Mouse (Mus musculus): ENCODE measurements around the gene Cdh18.
"Not testable (repeated sequence)": the region's sequence is repeated elsewhere in the genome, so short reads cannot be mapped to it uniquely, and the experiment has no call there.

The Cdh18 gene

DNA sequence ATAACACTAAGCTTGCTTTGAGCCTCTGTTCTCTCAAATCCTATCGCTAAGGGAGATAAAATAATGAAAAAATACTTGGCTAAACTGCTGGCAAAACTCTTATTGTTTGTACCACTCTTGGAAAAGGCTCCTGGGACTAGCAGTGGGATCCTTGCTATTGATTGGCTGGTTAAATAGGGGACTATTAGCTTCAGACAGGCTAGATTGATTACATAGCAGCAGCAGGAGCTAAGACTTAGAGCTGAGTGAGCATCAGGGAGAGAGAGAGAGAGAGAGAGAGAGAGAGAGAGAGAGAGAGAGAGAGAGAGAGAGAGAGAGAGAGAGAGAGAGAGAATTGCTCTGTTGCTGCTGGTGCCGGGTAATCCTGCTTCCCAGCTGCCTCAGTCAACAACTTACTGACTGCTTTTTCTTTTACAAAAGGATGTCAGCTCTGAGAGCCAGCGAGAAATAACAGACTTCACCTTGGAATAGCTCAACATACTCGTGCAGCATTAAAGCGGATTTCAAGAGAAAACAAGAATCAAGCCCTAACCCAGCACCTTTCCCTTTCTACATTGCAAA lies at the start of gene Cdh18:
Gene Cdh18, plus strand, starts transcription at position 312 of the 561 bp plus-strand sequence.
- DNase-seq (ENCODE audit: low read depth, low spot score) = no peak

DNA sequence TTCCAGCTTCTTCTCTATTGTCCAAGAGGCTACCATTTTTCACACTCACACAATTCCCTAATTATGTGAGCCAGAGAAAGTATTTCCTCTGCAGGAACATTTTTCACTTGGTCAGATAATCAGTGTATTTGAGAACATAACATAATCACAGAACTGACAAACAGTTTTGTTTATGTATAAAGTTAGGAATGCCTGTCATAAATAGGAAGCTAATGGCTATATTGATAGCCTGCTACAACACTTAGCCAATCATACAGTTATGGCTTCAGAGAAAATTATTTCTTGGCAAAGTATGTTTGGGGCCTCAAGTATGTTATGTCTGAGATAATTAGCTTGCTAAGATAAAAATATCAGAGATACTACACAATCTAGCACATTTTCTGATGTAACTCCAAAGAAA lies 37.6 kb upstream of the Cdh18 start:
- no peak for DNase-seq (ENCODE audit: low read depth, low spot score)

DNA sequence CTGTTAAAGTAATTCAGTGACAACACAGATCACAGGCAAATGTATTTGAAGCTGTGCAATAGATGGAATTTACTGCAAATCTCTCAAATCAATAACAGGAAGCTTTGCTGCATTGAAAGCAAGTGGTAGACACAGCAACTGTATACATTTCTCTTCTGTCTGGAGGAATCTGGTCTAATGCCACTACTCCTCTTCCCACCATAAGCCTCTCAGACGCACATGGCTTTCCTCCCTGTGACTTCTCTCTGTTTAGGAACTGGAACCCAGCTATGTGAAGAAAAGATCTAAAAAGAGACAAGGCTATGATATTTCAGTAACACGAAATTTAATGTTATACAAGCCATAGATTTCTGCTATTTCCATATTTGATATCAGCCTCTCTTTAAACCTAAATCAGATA lies 13.0 kb upstream of the Cdh18 start:
- no peak for DNase-seq (ENCODE audit: low read depth, low spot score)

DNA sequence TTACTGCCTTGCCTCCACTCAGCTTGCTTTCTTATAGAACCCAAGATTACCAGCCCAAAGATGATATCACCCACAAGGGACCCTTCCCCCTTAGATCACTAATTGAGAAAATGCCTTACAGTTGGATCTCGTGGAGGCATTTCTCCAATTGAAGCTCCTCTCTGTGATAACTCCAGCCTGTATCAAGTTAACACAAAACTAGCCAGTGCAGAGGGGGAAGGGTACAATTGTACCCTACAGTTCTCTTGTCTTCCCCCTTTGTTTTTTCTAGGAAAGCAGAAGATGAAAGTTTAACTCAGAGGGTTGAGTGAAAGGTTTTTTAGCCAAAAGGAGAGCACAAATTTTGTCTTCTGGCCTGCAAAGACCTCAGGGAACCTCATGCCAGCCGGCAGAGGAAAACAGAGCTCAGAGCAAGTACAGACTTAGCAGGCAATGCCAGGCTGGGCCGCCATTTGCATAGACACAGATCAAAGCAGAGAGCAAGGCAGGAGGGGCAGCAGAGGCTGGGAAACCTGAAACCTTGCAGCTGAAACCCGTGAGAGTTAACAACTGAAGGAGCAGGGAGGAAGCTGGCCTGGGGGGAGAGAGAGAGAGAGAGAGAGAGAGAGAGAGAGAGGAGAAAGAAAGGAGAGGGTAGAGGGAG lies 29.3 kb downstream of the Cdh18 start:
- DNase-seq (ENCODE audit: low read depth, low spot score) = no peak

DNA sequence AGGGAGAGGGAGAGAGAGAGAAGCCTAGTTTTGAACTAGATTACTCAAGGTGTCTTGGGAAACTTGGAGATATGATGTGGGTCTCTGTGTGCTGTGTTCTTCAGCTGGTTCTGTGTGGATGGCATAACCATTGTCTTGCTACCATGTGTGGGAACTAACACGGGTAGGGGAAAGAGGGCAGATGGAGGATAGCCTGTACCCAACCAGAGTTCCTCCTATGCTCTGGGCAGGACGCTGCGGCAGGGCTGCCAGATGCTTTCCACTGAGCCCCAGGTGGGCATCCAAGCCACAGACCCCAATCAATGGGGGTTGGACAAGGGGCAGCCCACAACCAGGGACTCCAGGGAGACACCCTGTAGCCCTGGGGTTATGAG lies 29.8 kb downstream of the Cdh18 start:
- DNase-seq (ENCODE audit: low read depth, low spot score) = no peak

DNA sequence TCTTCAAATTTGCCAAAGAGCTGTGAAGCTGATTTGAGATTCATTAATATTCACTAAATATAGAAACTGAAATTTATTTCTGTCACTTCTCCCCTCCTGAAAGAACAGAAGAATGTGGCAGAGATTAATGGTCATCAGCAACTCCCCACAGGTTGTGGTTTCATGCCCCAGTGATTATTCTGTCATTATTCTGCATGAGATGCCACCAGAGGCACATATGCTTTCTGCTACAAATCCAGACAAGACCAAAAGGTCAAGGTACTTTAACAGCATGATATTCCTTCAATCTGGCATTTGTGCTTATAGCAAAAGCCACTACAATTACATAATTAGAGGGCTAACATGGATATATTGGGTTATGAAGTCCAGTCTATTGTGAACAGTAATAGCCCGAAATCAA lies 35.8 kb downstream of the Cdh18 start:
- no peak for DNase-seq (ENCODE audit: low read depth, low spot score)

DNA sequence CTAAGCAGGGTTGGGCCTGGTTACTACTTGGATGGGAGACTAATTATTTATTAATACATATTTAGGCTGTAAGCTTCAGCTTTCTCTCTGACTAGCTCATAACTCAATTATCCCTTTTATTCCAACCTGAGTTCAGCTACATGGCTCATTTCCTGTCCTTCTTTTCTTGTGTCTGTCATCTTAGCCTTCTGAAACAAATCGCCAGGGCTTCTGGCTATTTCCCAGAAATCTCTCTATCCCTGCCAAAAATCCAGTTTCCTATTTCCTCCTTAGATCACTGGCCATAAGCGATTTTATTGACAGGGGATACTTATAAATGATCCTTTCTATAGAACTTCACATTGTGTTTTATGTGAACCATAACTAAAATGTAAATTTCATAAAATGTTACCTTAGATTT lies 167.6 kb downstream of the Cdh18 start:
- DNase-seq (ENCODE audit: low read depth, low spot score) = no peak

DNA sequence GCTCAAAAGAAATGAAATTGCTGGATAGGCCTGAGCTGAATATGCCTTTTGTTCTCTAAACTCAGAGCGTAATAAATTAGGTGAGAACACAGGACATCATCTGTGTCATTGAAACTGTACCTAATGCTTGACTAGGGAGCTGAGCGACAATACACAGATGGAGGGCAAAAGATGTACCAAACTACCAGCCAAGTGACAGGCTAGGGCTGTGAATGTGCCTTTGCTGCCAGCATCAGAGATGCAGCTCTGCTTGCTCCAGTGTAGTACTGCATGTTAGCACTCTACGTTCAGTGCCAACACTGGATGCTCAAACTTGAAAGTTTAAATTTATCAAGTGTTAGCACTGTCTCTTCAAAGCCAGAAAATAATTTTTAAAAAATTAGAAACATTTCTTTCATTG lies 168.9 kb downstream of the Cdh18 start:
- DNase-seq (ENCODE audit: low read depth, low spot score) = no peak

DNA sequence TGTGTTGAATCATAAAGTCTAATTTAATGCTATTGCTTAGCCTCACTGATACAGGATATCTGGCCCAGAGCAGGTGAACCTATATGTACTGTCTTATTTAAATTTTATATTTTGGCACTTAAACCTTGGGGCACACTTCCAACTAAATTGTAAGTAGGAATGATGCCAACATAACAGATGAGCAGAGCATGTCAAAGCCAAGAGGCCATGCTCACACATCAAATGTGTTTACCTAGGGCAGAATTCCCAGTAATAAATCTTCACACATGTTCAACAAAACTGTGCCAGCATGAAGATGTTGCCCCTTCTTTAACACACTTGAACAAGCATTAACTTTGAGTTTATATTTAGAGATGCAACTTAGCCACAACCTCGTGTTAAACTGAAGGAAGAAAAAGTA lies 177.8 kb downstream of the Cdh18 start:
- DNase-seq (ENCODE audit: low read depth, low spot score) = no peak

DNA sequence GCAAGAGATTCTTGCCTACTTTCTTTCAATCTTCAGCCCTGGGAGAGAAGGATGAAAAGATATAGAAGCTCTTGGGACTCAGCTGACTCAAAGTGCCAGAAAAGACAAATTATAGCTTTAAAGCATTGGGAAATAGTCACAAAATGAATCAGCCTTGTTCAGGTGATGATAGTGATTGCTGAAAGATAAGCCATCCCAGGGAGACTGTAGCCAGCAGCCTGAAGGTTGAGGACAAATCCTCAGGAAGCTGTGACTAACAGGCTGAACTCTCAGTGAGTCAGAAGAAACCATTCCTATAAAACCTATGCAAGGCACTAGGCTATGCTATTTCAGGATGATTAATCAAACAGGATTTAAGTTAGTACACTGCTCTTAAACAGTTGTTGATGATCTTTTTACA lies 184.2 kb downstream of the Cdh18 start:
- no peak for DNase-seq (ENCODE audit: low read depth, low spot score)

DNA sequence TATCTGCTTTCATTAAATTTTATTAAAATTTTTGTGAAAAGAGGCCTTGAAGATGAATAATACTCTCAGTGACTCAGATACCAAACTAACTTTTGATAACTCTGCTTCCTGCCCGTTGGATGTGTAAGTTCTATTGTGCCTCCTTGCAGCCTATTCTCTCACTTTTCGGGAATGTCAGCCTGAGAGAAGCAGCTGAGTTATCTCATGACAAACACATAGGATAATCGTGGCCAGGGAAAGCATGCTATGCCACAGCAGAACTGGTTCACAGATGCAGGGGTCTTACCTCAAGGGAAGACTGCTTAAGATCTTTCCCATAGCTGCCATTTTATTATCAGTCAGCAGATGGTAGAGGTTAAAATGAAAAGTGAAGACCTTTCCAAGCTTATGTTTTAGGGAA lies 187.3 kb downstream of the Cdh18 start:
- DNase-seq (ENCODE audit: low read depth, low spot score) = no peak

DNA sequence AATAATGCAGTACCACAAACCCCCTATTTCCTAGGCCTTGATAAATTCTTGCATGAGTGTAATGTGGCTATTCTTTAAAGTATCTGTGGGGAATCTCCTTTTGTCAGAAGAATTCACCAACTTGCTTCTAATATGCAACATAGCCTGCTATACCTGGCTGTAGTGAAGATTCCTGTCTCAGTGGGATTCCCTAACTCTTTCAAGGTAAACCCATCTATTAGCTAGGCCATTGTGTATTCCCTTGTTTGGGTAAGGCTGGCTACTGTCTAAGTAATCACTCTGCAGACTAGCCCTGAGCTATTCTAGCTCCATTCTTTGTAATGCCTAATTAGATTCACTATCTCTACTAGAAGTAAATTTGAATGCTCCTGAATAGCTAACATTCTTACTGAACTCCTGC lies 212.4 kb downstream of the Cdh18 start:
- not testable (repeated sequence) for DNase-seq (ENCODE audit: low read depth, low spot score)

DNA sequence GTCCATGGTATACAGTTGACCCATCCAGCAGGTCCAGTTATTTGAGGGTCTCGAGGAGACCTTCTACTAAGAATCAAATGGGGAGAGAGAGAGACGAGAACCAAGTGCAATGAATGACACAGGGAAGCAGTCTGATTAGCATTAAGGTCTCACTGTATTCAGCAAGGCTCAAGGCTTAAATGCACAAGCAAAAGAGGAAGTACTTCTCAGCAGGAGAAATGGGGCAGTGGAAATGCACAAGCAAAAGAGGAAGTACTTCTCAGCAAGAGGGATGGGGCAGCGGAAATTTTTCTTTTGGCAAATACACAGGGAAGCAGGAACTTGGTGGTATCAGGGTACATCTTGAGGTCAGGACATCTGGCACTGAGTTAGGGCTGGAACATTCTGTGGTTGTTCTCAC lies 217.8 kb downstream of the Cdh18 start:
- not testable (repeated sequence) for DNase-seq (ENCODE audit: low read depth, low spot score)

DNA sequence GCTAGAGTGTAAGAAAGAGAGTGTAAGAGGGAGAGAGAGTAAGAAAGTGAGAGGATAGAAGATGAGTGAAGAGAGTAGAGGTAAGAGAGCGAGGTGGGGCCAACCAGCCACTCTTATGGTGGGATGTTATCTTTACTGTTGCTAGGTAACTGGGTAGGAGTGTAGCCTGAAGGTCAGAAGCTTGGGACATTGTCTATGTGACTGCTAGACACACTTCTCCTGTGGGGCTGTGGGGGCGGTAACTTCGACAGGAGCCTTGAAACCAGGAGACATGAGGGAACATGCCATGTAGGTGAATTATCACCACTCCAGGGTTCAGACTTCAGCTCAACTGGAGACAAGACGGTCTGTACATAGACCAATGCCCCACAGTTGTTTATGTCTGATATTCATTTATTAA lies 227.5 kb downstream of the Cdh18 start:
- no peak for DNase-seq (ENCODE audit: low read depth, low spot score)

DNA sequence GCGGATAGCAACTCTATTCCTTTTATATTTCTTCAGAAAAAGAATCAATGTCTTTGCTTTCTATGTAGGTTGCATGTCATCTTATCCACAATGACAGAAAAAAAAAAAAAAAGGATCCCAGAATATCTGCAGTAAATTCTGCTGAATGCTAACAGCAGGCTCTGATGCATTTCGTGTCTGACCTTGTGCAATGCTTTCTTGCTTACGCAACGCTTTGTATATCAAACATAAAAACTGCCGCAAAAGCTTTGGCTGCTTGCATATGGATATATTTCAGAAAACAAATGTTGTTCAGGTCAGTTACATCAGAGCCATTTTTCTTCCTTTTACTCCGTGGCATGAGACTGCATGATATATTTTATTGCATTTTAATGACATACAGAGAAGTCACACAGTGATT lies 240.9 kb downstream of the Cdh18 start:
- DNase-seq (ENCODE audit: low read depth, low spot score) = no peak

DNA sequence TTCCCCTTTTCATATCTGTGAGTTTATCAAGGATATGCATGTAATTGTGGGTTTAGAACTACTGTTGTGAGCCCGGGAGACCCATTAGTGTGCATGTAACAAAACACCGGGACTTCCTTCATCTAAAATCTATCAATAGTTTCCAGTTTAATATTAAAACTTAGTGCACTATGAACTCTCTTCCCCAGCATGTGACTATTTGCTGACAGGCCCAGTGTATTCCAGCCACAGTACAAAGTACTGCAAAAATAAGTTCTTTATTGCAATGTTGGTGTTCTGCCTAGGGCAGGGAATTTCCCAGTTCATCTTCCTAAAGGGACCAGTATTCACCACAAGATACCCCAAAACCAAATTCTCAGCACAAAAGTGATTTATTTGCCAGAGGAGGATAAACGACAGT lies 243.0 kb downstream of the Cdh18 start:
- no peak for DNase-seq (ENCODE audit: low read depth, low spot score)

DNA sequence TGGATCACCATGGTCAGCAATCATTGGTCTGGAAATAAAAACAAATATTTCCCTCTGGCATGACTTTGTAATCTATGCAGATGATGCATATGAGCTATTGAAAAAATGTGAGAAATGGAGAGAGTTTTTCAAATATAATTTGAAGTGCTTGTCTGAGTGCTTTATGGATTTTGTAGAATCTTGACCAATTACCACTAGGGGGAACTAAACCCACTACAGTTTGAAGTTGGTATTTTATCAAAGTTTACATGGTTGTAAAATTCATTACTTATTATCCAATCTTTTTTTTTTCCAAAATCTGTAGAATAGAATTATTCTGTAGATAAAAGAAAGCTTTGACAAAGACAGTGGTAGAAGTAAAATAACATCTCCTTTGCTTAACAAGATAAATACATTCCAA lies 284.3 kb downstream of the Cdh18 start:
- DNase-seq (ENCODE audit: low read depth, low spot score) = no peak

DNA sequence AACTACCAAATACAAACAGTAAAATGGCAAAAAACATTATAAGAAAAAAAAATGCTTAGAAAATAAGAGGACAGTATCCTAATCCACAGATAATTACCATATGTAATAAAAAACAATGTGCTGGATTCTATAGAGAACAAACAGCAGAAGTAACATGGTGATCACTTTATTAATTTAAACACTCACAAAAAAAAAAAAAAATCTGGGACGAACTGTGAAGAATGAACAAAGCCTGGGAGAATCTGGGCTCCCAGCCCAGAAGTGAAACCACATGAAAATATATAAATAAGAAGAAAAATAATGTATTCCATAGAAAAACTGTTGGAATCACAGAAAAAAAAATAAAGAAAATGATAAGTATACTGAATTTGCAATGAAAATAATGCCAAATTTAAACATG lies 288.4 kb downstream of the Cdh18 start:
- DNase-seq (ENCODE audit: low read depth, low spot score) = no peak

DNA sequence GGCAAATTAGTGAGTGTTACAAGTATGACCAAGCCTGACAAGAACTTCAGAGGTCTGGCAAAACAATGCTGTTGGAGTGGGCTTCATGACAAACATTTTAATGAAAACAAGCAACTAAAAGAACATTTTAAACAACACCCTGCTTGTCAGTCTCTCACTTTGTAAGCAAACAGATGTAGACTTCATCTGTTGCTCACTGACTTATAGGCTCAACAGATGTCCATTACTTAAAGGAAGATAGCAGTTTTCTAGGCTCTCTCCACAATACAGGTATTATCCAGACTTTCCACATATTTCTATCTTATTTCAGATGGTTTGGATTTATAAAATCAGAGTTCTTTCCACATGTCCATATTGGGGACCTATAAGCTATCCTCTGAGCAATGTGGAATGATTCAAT lies 308.9 kb downstream of the Cdh18 start:
- no peak for DNase-seq (ENCODE audit: low read depth, low spot score)

DNA sequence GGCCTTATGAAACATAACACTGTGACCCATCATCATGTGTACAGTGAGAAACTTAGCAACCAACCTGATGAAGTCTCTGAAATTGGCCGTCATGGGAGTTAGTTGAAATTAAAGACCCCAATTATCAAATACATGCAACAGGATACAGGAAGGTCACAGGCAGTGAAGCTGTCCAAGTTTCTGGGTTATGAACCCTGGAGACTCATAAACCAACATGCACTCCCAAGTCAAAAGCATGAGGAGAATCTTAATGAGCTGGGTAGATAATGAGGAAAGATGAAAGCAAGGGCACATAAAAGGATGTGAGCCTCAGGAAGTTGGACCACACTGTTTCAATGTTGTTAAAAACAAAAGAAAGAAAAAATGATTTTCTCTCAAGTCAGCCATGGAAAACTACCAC lies 321.9 kb downstream of the Cdh18 start:
- no peak for DNase-seq (ENCODE audit: low read depth, low spot score)

DNA sequence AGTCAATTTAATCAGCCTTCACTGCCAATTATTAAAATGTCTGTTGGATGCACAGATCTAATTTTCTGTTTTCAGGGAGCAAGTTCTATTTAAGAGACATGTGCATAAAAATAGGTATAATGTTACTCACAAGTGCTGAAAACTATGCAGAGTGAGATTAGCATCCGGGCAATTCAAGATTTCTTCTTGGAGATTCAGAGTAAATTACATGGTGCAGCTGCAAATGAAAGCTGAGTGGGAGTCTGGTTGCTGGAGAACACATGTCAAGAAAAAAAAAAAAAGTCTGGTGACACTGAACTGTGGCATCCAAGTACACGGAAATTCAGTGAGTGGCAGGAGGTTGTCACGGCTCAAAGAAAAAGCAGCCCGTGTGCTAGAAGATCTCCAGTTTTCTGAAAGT lies 348.9 kb downstream of the Cdh18 start:
- no peak for DNase-seq (ENCODE audit: low read depth, low spot score)

DNA sequence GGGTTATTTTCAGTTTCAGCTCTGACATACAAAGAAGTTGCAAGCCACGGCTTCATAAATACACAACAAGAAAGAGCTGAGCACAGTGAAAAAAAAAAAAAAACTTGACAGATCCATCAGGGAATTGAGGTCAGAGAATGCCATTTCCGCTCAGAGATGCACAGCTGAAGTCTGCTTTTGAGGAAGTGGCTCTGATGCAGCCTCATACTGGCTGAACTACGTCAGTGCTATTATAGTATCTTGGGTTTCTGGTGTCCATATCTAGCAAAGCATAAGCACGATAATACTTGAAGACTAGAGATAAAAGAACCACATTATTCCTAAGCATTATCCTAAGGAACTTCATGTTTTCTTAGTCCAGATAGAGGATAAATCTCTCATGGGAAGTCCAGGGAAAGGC lies 349.4 kb downstream of the Cdh18 start:
- no peak for DNase-seq (ENCODE audit: low read depth, low spot score)

DNA sequence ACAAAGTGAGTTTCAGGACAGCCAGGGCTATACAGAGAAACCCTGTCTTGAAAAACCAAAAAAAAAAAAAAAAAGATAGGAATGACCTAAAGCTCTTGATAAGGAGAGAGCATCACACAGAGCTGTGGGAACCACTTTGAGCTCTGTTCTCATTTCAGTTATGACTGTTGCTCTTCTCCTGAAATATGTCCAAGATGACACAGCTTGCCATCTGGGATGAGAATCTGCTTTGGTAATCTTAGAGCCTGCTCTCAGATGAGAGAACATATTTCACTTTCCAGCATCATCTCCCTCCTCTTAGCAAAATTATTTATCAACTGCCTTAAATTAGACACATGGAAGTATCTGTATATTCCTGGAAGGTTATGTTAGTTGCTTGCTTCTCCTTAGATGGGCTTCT lies 365.6 kb downstream of the Cdh18 start:
- no peak for DNase-seq (ENCODE audit: low read depth, low spot score)

DNA sequence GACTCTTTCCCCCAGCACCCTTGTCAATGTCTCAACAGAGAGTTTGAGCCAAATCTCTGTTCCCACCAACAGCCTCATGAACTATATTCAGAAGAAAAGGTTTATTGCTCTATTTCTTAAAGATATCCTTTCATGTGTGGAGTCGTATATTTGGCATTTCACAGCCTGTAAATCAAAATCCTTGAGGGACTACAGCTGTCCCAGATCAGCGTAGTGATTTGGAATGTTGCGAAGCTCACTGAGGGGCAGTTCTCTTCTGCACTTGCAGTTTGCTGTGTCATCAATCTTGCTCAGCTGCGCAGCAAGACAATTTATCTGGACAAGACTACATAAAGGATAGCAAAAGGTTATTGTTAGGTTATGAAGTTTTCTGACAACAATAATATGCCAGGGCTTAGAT lies 385.5 kb downstream of the Cdh18 start:
- DNase-seq (ENCODE audit: low read depth, low spot score) = no peak

All from retina, postnatal 7 days (tissue).